Mouse (Mus musculus): ENCODE data around the gene Hoxd12.

- TF ChIP-seq POLR2A (IDR thresholded peaks at IDR 0.05; ENCODE audit: extremely low read depth, insufficient read depth, low read length) (no peak), CTCF (IDR thresholded peaks at IDR 0.05; ENCODE audit: extremely low read depth, insufficient read depth, low read length) (no peak)
These were observed 9.3 kb downstream of the Hoxd12 start for GRCm38 (mm10) chr2:74684106-74684505.

All from cortical plate, adult 2 months (tissue).